8 mouse cellular contexts compared by ENCODE assay signal in genomic region chr6:99028161-99028988, GRCm38 (mm10).
DNase-seq lines count a peak whose midpoint lies in the region; ATAC-seq and TF ChIP-seq lines count a peak whose summit lies in the region.

No protein-coding gene starts in this region.

- peak overlapping the region; percentile 81 for H3K4me2 ChIP-seq in embryonic facial prominence, embryonic 11.5 days (ENCODE audit: low read depth, low read length)
- H3K4me2 ChIP-seq in heart, postnatal 0 days (ENCODE audit: low read depth, low read length), result peak overlapping the region; percentile 81

- H3K9me3 ChIP-seq in embryonic facial prominence, embryonic 11.5 days (replicated peaks; ENCODE audit: control insufficient read depth, low read length), result no peaks in the 10 kb centered on the region
- H3K9me3 ChIP-seq in heart, postnatal 0 days (replicated peaks; ENCODE audit: control insufficient read depth, low read length), result no peaks in the 10 kb centered on the region

- intact Hi-C loops in left cerebral cortex, adult 2 months (cut with DNase I), result loop anchor here (5.0 to 10.0 kb wide), 4 partner anchors 239 to 924 kb away; partner anchors contain the start of gene Foxp1

- no peaks in the 10 kb centered on the region for H3K36me3 ChIP-seq in embryonic facial prominence, embryonic 11.5 days (replicated peaks; ENCODE audit: control insufficient read depth, insufficient read depth, low read depth, low read length)
- no peaks in the 10 kb centered on the region for H3K36me3 ChIP-seq in heart, postnatal 0 days (replicated peaks; ENCODE audit: control insufficient read depth, insufficient read depth, low read length)
- no peaks in the 10 kb centered on the region for H3K36me3 ChIP-seq in macrophage (ENCODE audit: inconsistent target)

- DNase-seq in left cerebral cortex, adult 2 months (ENCODE audit: extremely low spot score in 1 of 2, low spot score in 2 of 2), result peak; percentile 57 to 62
- DNase-seq in left cerebral cortex, adult 11 months (ENCODE audit: low spot score), result no peak
- peak; percentile 87 for DNase-seq in embryonic facial prominence, embryonic 11.5 days (ENCODE audit: low spot score)
- peak; percentile 70 for DNase-seq in heart, postnatal 0 days (ENCODE audit: low spot score)
- peak; percentile 71 to 79 for DNase-seq in kidney, postnatal 4 days
- DNase-seq in retina, postnatal 7 days (ENCODE audit: low read depth, low spot score), result peak; percentile 13
- DNase-seq in urinary bladder, postnatal 10 days (ENCODE audit: low spot score), result peak; percentile 36

- no peak for TF ChIP-seq EP300 in heart, postnatal 0 days (IDR thresholded peaks at IDR 0.05; ENCODE audit: low read depth)

- H3K79me2 ChIP-seq in macrophage (ENCODE audit: inconsistent target), result peaks cover 39% of the 10 kb centered on the region

- H3K27me3 ChIP-seq in embryonic facial prominence, embryonic 11.5 days (ENCODE audit: control insufficient read depth, insufficient read depth, low read length), result no peaks in the 10 kb centered on the region
- H3K27me3 ChIP-seq in heart, postnatal 0 days (ENCODE audit: control insufficient read depth, insufficient read depth, low read length), result no peaks in the 10 kb centered on the region

- ATAC-seq in embryonic facial prominence, embryonic 11.5 days (replicated peaks; ENCODE audit: insufficient number of reproducible peaks, low FRiP score, low TSS enrichment, low read depth), result peak; percentile 96
- ATAC-seq in heart, postnatal 0 days (ENCODE audit: insufficient read depth, low read depth), result peak; percentile 90

- peak overlapping the region; percentile 89 for H3K27ac ChIP-seq in left cerebral cortex, adult 2 months
- peak overlapping the region; percentile 89 for H3K27ac ChIP-seq in embryonic facial prominence, embryonic 11.5 days (replicated peaks; ENCODE audit: low read depth, low read length)
- H3K27ac ChIP-seq in heart, postnatal 0 days (ENCODE audit: low read depth), result peak overlapping the region; percentile 96
- peak overlapping the region; percentile 87 for H3K27ac ChIP-seq in macrophage

- H3K9ac ChIP-seq in embryonic facial prominence, embryonic 11.5 days (replicated peaks; ENCODE audit: low read length), result peak overlapping the region; percentile 90
- H3K9ac ChIP-seq in heart, postnatal 0 days (replicated peaks; ENCODE audit: low read depth, low read length), result peak overlapping the region; percentile 89

- no peaks in the 10 kb centered on the region; the same call in 1 of the 2 replicates for H3K4me1 ChIP-seq in embryonic facial prominence, embryonic 11.5 days (ENCODE audit: control insufficient read depth, insufficient read depth, low read length)
- peaks cover 18% of the 10 kb centered on the region for H3K4me1 ChIP-seq in heart, postnatal 0 days (ENCODE audit: control insufficient read depth, insufficient read depth)

- WGBS in embryonic facial prominence, embryonic 11.5 days, result under 1% methylated on average over 69 of the region's 87 CpGs
- WGBS in heart, postnatal 0 days, result under 1% methylated on average over 62 of the region's 87 CpGs
- 2% methylated on average over 65 of the region's 87 CpGs for WGBS in macrophage (ENCODE audit: missing documents)

- TF ChIP-seq CTCF in left cerebral cortex, adult 2 months (IDR thresholded peaks at IDR 0.05), result no peak; the same call in 1 of the 2 replicates
- no peak for TF ChIP-seq CTCF in heart, postnatal 0 days (IDR thresholded peaks at IDR 0.05; ENCODE audit: low read depth)

- H3K4me3 ChIP-seq in left cerebral cortex, adult 2 months, result peak overlapping the region; percentile 76
- peak overlapping the region; percentile 77 for H3K4me3 ChIP-seq in embryonic facial prominence, embryonic 11.5 days (ENCODE audit: low read depth, low read length)
- peak overlapping the region; percentile 96 for H3K4me3 ChIP-seq in heart, postnatal 0 days (ENCODE audit: low read depth, low read length)
- H3K4me3 ChIP-seq in macrophage (ENCODE audit: inconsistent target), result peak overlapping the region; percentile 74
